Comparison of ENCODE assay signal across 14 mouse cellular contexts in the genomic region with DNA sequence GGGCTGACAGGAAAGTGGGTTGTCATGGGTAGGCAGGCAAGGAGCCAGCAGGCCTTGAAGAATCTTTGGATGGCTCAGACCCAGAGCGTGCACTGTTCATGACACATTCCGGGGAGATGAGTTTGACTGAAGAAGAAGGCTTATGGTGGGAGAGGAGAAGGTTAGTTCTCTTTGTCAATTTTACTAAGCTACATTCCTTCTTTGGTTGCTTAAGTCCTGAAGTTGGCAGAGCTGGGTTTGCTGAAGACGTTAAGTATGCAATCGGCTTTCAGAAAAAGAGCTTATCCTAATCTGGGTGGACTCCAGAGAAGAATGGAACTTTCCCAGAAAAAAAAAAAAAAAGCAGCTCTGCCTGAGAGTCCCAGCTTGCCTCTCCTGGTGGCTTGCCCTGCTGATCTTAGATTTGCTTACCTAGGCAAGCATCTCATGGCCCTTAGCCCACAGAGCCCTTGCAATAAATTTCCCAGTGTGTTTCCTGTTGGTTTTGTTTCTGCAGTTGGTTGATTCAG. TPM values are rescaled to one million over a fixed set of nuclear protein-coding genes. Genes with fewer than 3 reads are reported as not detected.
DNase-seq lines count a peak whose midpoint lies in the region; ATAC-seq and TF ChIP-seq lines count a peak whose summit lies in the region.
"Had no signal": no experiment of that assay in that cellular context is flagged by ENCODE, and none has a peak within 500 bp of the region (broad histone marks: within the 10 kb centered on the region; RNA-seq: fewer than 3 reads in every experiment).

No protein-coding gene starts in this region.

- H3K9ac ChIP-seq in kidney, embryonic 14.5 days (ENCODE audit: low read depth, low read length): no peak overlapping the region
- H3K9ac ChIP-seq: midbrain, embryonic 15.5 days had no signal

- H3K4me3 ChIP-seq in kidney, embryonic 14.5 days (ENCODE audit: low read length): no peak overlapping the region
- H3K4me3 ChIP-seq: midbrain, embryonic 15.5 days had no signal

- no peaks in the 10 kb centered on the region for H3K27me3 ChIP-seq in kidney, embryonic 14.5 days (ENCODE audit: control insufficient read depth, insufficient read depth, low read length)
- H3K27me3 ChIP-seq: midbrain, embryonic 15.5 days had no signal

- no peak for TF ChIP-seq POLR2A in brain, embryonic 14.5 days (IDR thresholded peaks at IDR 0.05; ENCODE audit: borderline replicate concordance, extremely low read depth, insufficient read depth, insufficient read length, poor library complexity, severe bottlenecking)

- H3K36me3 ChIP-seq in kidney, embryonic 14.5 days (ENCODE audit: control insufficient read depth, insufficient read depth, low read length): no peaks in the 10 kb centered on the region
- H3K36me3 ChIP-seq: midbrain, embryonic 15.5 days had no signal

- ATAC-seq in kidney, embryonic 14.5 days (ENCODE audit: low FRiP score, low TSS enrichment): no peak
- ATAC-seq: CD4-positive, CD25-positive, alpha-beta regulatory T cell, adult 4 months; midbrain, embryonic 15.5 days had no signal

- peak; percentile 58 for DNase-seq in kidney, adult 11 months
- peak; percentile 69 for DNase-seq in Muller cell, postnatal 12 days (ENCODE audit: inconsistent ontology term)
- DNase-seq in brain, embryonic 14.5 days (ENCODE audit: low read depth): peak; percentile 31
- peak; percentile 62 for DNase-seq in kidney, postnatal 14 days
- no peak for DNase-seq in B cell, adult 2 months
- DNase-seq in left cerebral cortex, adult 9 months (ENCODE audit: low spot score in 2 of 2): no peak
- DNase-seq: cerebellum, adult 9-10 months; heart, postnatal 36 days had no signal

- no peak overlapping the region for H3K27ac ChIP-seq in kidney, embryonic 14.5 days (ENCODE audit: low read depth, low read length)
- H3K27ac ChIP-seq: midbrain, embryonic 15.5 days had no signal

- WGBS in kidney, embryonic 14.5 days: 84% methylated on average over 4 of the region's 4 CpGs

- no peaks in the 10 kb centered on the region for H3K9me3 ChIP-seq in kidney, embryonic 14.5 days (ENCODE audit: control insufficient read depth, low read length)
- H3K9me3 ChIP-seq: midbrain, embryonic 15.5 days had no signal

- H3K4me2 ChIP-seq in kidney, embryonic 14.5 days (replicated peaks; ENCODE audit: low read depth, low read length): no peak overlapping the region
- H3K4me2 ChIP-seq: heart, embryonic 11.5 days; liver, embryonic 11.5 days; midbrain, embryonic 15.5 days had no signal

- no peak for TF ChIP-seq CTCF in brain, embryonic 14.5 days (IDR thresholded peaks at IDR 0.05; ENCODE audit: borderline replicate concordance, extremely low read depth, insufficient read depth, insufficient read length)

- H3K4me1 ChIP-seq in kidney, embryonic 14.5 days (ENCODE audit: control insufficient read depth, insufficient read depth, low read length): no peaks in the 10 kb centered on the region
- H3K4me1 ChIP-seq: midbrain, embryonic 15.5 days had no signal

RNA-seq across cellular contexts. Expression of a gene that starts 18.8 kb away (rescaled TPM):
- 3.8 and 4.0 TPM in 2 replicates for polyA plus RNA-seq in kidney, embryonic 14.5 days (2014; fragmentation: Nextera tagmentation; extraction: Ambion mirVana)
- polyA plus RNA-seq in brain, embryonic 14.5 days (2012; rRNA removed): 1.4 and 2.4 TPM in 2 replicates
- polyA plus RNA-seq: CD4-positive, CD25-positive, alpha-beta regulatory T cell, adult 4 months had no signal

RNA-seq across cellular contexts. Expression of a gene that starts 59.3 kb away (rescaled TPM):
- polyA plus RNA-seq in kidney, embryonic 14.5 days (2014; fragmentation: Nextera tagmentation; extraction: Ambion mirVana): 7.8 and 9.6 TPM in 2 replicates
- 0.82 and 1.2 TPM in 2 replicates for polyA plus RNA-seq in brain, embryonic 14.5 days (2012; rRNA removed)
- polyA plus RNA-seq: CD4-positive, CD25-positive, alpha-beta regulatory T cell, adult 4 months; small intestine, adult 2 months had no signal

Comparison
In these comparisons a context has a peak if more than half of its experiments do, and no peak if none do; other contexts are left out.
1. DNase-seq: peak in kidney, adult 11 months (single experiment), Muller cell, postnatal 12 days (single experiment), brain, embryonic 14.5 days (single experiment) and kidney, postnatal 14 days (single experiment); none in B cell, adult 2 months (0 of 2) and left cerebral cortex, adult 9 months (0 of 2).